Mouse (Mus musculus) brain, embryonic 14.5 days (tissue): ENCODE measurements at regions not wholly inside any gene's neighbourhood (a gene's known extent, or its start where the extent isn't known, plus 50 kb on each side); places are given as distances from the start of the nearest gene placed in this dataset.

Source experiments
- CTCF ChIP-seq: fragments of 200-500 bp; IDR thresholded peaks from 2 replicates; pipeline ENCODE4 v1.5.1; 2012; ENCODE audit warnings: inconsistent platforms, mild to moderate bottlenecking, moderate library complexity, borderline replicate concordance; ENCODE audit not compliant: insufficient read depth, insufficient read length; ENCODE audit errors: extremely low read depth
- POLR2A ChIP-seq: fragments of 200-500 bp; IDR thresholded peaks from 2 replicates; pipeline ENCODE4 v1.6.1; 2012; ENCODE audit warnings: mild to moderate bottlenecking, inconsistent platforms, borderline replicate concordance; ENCODE audit not compliant: poor library complexity, insufficient read depth, insufficient read length, severe bottlenecking; ENCODE audit errors: extremely low read depth

DNA sequence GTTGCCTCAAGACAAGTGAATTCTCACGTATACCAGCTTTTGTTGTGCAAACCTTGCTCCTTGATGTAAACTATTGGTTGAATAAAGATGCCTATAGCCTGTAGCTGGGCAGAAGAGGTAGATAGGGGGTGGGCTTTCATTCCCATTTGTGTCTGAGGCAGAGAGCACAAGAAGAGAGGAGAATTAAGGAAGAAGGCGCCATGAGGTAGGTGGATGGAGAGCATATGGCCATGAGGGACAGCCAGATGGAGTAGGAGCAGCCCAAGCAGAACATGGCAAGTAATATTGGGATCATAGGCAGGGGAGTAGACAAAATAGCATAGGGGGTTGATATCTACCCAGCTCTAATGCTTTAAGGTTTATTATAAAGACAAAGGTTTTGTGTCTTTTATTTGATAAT lies 557.3 kb downstream of the Ptprc start:
- TF ChIP-seq POLR2A (no peak), CTCF (no peak)
